Mouse (Mus musculus) lung, postnatal 10 days (tissue): ENCODE measurements at regions not wholly inside any gene's neighbourhood (a gene's known extent, or its start where the extent isn't known, plus 50 kb on each side); places are given as distances from the start of the nearest gene placed in this dataset.

Source experiments
- DNase-seq: peaks from one replicate; pipeline ENCODE4 v3.0.0; 2021

DNA sequence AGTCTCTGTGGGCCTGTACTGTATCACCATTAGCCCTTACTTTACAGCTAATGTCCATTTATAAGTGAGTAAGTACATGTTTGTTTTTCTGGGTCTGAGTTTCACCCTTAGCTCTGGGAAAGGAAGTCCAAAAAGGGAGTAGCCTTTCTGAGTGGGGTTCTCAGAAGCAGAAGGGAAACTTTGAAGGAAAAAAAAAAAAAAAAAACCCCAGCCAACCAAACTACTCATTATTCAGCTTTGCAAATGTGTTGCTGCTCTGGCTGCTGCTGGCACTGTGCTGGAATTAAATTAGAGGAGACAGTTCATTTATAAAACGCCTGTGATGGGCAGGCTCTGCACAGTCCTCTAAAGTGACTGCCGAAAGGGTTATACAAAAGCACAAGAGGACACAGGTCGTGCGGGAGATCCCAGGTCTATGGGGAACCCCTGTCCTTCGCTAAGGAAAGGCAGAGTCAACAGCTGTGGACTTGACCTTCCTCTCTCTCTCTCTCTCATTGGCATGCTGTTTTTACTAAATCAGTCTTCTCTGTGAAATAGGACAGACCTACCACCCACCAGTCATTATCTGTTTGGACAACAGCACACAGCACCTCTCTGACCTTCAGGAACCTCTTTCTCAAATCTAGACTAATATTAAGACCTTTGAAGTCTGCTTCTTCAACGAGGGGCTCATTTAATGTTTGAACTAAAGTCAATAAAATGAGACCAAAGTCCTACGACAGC, 165.4 kb downstream of the Cd47 start:
- peak; percentile 22 for DNase-seq

DNA sequence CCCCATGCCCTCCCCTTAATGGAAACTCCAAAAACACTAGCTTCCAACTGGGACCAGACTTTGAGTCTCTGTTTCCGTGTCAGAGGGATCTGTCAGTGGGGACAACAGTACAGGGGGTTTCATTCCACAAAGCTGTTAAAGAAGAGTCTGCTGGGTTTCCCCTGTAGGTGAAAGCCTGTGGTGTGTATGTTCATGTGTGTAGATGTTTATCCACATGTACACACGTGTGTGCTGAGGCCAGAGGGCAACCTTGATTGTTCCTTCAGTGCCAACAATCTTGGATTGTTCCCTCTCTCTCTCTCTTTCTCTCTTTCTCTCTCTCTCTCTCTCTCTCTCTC, 165.9 kb downstream of the Cd47 start:
- no peak for DNase-seq

DNA sequence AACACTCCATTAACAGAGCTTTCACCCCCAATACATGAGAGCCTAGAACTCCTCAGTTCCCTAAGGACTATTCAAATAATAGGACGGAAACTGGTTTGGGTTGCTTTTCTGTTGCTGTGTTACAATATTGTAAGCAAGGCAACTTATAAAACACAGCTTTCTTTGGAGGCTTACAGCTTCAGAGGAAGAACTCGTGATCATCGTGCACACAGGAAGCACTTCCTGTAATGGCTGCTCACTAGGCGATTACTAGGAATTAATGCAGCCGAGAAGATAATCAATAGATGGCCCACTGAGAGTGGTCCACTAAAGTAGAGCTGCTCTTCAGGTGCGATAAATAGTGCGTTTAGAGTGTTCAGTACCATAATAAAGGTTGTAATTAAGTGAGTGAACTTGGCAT, 166.8 kb downstream of the Cd47 start:
- DNase-seq = no peak

DNA sequence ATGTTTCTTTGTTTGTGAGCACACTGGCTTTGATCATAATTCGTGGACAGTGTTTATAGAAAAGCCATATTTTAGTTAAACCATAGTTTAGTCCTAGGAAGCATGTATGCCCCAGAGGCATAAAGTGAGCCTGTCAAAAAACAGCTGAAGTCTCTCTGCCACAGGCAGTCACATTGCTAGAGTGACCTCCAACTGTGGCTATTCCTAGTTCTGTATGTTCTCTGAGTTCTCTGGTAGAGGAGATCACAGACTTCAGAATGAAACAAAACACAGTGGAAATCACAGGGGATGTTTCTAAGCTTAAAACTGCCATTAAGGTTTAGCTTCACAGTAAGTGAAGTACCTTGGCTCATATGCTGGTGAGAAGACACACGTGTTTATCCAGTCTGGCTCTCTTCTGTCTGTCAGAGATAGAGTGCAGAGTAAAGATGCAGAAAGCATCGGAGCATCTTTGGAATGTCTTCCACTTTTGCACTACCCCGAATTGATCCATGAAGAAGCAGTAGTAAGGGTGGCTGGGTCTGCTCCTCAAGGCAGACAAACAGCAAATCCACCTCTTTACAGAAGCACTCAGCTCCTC, 168.0 kb downstream of the Cd47 start:
- DNase-seq = peak; percentile 57

DNA sequence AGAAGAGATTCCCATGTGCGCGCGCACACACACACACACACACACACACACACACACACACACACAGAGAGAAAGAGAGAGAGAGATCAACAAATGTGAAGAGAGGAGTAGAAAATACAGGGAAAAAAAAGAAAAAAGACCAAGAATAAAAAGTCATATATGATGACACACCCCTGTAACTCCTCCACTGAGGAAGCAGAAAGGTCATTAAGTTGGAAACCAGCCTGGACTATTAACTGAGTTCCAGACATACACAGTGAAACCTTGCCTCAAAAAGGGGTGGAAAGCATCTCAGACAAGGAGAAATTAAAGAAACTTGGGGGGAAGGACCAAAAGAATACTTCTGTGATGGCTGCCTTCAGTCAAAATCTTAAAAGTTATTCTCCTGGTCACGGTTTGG, 168.7 kb downstream of the Cd47 start:
- DNase-seq = no peak

DNA sequence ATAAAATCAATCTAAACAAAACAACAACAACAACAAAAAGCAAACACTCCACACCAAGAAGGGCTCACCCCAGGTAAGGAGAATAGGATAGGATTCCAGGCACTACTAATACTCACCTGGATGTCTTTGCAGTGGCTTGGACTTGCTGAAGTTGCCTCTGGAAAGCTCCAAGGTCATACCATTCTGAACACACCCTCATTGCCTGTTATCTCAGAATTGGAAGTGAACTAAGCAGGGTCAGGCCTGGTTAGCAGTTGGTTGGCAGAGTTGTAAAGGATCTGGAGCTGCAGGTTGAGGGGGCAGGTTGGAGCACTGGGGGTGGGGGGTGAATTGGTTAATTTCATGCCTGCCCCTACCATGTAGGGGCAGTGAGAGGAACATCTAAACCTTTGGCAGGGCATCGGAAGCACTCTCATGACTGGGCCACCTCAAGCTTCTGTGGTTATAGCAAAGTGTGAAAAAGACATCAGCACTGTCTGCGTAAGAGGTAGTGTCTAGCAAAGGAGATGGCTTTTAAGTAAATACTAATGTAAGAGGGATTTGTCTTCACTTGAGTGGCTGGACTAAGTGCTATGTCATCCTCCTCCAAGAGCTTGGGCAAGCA, 169.5 kb downstream of the Cd47 start:
- DNase-seq = no peak

DNA sequence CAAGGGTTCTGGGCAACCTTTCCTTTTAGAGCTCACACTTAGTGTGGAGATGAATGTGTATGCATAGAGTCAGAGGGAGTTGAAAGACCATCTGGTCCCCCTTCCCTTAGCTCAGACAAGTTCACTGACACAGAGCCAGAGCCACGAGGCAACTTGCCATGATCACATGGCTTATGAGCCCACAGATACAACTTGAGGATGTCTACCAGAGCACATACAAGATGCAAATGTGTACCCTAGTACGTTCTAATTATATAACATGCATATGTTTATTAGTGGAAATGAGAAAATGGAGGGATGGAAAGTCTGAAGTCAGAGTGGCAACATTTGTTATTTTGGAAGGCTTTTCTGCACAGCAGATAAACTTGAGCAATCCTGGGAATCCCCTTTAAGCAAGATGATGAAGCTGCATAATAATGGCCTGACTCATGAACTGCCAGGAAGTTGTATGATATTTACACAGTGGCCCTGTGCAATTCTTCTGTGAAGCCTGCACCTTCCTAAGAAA, 170.0 kb downstream of the Cd47 start:
- DNase-seq = peak; percentile 26

DNA sequence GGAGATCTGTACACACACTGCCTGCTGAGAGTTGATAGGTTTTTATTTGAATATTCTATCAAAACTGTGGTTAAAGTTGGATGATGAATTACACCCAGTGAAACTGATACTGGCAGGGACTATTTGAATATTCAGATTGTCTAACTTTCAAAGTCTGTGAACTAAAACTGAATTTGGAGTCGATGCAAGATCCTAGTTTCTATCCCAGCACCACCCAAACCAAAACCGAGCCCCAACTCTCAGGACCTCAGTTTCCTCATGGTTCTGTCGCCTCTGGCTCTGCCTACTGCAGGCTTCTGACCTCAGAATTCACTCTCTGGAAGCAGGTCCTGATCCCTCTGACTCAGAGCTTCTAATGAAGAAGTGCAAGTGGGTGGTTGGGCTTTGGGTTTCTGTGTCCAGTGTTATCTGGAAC, 170.8 kb downstream of the Cd47 start:
- no peak for DNase-seq

DNA sequence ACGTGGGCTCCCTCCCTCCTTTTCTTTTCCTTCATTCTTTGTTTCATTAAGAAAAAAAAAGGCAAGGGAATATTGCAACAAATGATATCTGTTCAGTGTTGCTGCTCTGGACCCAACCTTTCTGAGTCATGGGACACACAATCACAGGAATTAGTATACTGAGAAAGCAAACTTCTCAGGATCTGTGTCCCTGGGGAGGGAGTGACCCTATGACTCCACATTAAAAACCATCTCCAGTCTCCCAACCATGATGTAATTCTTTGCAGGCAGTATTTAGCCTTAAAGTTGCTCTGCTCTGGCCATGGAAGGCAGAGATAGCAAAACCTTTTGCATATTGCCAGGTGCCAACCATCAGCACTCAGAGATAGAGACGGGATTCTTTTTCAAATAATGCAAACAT, 176.9 kb downstream of the Cd47 start:
- no peak for DNase-seq

DNA sequence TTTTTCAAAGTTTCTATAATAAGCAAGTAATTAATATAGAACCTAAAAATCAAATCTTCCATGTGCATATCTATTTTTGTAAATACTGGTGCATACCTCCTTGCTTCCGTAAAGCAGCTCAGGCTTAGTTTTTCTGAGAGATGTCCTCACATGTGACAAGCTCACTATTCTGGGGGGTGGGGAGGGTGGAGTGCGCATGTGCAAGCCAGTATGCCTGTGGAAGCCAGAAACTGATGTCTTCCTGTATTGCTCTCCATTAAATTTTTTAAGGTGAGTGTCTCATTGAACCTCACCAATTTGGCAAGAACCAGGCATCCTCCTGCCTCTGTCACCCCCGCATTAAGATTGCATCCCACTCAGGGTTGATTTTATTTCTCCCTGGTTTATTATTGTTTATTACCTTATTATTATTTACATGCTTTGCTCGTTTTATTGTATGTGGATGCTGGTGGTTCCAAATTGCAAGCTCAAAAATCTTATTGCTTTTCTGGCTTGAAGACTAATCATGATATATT, 179.2 kb downstream of the Cd47 start:
- DNase-seq = no peak

DNA sequence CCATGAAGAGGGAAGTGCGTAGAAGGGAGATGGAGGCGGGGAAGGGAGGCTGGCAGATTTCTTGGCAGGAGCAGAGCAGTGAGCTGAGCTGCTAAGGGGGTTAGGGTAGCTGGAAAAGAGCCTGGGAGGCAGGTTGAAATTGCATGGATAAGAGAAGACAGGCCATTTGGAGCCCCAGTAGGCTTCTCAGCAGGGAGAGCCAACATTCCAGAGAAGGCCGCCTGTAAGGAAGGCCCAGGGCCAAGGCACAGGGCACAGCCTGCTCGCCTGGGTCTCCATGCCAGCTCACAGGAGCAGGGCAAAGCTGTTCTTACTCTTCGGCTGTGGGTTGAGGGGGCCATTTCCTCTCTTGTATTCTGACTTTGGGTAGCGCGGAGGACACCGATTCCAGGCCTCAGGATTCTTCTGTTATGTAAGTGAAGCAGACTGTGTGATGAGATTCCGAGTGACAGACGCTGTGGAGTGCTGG, 179.9 kb downstream of the Cd47 start:
- DNase-seq = no peak

DNA sequence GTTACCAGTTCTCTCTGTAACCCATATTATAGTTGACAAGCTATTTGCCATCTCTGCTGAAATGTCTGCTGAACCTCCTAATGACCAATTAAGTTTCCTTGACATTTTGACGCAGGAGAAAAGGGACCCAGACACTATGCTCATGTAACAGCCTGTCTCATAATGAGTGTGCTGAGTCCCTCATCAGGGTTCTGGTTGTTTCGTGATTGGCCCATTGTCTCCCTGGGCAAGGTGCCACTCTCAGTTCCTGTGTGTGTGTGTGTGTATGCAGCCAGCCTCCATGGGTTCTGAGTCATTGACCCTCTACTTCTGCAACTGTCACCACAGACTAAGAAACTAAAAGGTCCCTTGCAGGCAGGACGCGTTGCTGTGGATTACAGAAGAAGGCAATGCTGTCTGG, 181.8 kb downstream of the Cd47 start:
- no peak for DNase-seq

DNA sequence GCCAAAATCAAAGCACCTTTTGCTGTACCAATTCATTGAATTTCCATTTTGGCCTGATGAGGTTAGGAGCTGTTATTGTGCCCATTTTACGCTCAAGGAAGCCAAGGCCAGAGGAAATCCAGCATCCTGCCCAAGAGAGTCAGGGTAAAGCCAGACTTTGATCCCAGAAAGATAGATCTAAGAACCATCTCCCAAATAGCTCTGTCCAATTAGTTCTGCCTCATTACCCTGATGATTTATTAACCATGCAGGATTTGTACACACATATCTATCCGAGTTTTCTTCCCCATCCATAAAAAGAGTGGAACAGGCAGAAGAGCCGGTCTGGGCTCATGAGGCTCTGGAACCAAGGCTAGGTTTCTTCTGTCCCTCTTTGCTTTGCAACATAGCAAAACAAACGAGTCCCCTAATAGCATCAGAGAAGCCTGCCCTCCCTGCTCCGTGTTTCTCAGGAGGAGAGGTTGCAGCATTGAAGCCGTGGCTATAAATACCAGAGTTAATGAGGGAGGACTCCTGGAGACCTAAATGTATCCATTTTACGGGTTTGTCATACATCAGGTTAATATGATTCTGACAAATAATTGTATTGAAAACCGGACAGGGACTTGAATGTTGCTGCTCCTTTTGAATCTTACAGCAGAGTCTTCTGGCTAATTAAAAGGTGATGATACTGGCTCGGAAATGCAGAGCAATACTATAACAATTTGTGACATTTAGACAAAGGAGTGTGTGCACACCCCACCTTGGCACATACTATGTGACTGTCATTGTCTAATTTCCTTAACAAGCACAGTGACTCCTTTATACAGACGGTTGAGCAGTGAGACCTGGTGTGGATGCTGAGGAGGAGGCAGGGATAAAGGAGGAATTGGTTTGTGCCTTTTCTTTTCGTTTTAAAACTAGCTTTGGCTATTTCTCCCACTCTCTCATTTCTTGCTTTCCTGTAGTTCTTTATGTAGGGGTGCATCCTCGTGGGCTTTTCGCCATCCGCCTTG, 185.0 kb downstream of the Cd47 start:
- DNase-seq = no peak

DNA sequence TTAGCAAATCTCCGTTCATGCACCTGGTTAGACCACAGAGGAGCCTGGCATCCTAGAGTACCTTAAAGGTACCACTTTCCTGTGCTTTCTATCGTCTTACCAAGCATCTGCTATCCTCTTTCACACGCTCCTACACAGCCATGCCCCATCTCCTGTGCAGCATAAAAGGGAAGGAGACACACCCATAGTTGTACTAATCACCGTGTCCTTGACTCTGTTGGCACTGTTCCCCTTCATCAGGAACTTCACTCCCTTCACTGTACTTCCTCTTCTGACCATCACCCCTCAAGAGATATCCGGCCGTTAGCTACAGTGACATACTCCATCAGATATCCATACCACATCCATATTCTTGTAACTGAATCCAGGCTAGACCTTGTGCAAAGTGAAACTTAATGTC, 186.6 kb downstream of the Cd47 start:
- no peak for DNase-seq

DNA sequence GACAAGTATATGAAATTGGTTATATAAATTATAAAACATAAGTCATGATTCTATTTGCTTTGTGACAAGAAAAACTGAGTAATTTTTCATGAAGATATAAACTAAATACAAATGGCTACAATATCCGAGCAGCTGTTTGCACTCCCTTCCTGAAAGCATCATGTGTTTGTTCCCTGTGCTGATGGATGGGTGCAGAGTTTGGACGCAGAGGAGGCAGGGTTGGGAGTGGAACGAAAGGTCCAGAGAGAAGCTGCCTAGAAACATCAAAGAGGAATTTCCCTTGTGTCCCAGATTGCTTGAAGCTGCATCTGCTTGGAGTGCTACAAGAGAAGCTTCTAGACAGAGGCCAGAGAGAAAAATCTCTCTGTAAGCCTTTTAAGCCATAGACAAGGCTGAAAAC, 195.5 kb downstream of the Cd47 start:
- DNase-seq = peak; percentile 17

DNA sequence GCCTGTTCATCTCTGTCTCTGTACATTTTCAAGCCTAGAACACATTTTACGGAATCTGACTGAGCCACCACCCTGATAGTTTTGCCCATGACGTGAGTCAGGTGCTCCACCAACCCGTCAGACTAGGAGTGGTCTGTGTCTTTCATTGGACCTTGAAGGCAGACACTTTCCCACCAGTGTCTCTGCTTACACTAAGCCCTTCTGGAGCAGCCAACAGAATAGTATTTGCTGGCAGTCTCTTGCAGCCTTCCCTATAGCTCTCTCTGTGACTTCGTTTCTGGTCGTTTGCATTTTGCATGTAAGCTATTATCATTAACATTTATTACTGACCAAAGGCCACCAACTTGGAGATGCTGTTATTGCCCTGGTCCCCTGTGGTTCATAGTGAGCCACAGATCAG, 196.3 kb downstream of the Cd47 start:
- no peak for DNase-seq

DNA sequence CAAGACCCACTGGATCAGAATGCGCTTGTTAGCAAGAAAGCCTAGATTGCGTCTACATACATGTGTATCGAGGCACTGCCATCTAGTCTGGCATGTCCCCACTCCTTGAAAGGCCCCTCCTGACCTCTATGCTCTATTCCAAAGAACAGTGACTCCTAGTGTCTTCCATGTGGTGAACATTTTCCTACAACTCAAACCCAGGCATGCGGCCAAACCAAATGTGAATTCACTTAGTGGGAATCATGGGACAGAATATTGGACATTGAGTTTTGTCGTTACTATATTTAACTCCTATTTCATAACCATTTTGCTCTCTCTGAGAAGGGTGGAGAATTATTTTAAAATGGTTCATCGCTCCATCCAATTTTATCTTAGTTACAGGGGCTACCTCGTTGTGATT, 196.7 kb downstream of the Cd47 start:
- peak; percentile 48 for DNase-seq

DNA sequence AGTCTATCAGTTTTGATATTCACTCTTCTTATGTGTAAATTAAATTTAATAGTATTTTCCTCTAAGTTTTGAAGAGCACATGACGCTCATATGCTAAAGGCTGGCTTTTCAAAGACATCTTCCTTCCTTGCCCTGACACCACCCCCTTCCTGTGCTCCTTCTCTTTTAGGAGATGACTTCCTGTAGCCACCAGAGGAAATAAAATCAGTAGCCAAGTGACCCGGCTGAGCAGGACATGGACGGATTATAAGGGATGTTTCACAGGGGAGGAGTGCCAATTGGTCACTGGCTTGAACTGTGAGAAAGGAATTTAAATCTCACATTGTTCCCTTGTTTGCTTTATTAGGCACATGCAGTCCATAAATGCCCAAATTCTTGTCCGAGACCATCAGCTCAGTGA, 200.5 kb downstream of the Cd47 start:
- no peak for DNase-seq

DNA sequence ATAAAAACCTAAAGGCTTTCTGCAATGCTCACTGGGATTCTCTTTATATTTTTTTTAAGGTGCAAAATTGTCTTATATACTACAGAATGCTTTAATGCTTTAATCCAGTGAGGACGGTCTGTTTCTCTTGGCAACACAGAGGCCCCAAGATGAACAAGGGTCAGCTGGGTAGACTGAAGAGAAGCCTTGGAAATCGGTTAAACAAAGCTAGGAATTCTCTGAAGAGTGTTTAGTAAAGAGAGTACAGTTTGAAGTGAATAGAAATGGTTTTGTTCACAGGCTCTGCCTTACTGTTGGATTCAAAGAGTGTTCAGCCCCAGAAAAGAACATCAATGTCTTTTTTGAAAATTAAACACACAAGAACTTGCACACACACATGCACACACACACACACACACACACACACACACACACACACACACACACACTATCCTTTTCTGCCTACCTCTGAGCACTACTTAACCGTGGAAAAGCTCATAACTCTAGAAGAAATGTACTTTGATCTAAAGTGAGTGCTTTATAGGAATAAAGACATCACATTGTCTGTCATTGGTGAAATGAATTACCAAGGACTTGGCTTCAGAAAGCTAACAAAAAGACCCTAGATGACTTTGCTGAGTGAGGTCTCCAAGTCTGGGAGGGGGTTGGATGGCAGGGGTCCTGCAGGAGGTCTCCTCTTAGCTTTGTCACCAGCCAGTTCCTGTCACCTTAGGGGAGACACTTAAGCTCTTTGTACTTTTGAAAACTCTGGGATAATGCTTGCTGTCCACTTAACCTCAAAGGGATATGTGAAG, 201.5 kb downstream of the Cd47 start:
- no peak for DNase-seq

DNA sequence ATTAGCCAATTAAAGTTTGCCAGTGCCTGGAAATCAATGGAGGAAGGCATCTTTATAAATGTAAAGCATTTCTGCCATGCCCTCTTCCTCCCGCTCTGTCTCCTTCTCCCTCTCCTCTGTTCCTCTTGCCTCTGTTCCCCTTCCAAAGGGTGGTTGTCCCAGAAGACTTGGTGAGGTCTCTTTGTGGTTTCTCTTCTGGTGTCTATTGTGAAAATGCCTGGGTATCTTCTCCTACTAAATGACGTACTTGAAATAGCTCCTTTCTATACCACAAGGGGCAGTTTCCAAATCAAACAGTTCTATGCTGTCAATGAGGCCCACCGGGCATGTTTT, 202.1 kb downstream of the Cd47 start:
- no peak for DNase-seq

DNA sequence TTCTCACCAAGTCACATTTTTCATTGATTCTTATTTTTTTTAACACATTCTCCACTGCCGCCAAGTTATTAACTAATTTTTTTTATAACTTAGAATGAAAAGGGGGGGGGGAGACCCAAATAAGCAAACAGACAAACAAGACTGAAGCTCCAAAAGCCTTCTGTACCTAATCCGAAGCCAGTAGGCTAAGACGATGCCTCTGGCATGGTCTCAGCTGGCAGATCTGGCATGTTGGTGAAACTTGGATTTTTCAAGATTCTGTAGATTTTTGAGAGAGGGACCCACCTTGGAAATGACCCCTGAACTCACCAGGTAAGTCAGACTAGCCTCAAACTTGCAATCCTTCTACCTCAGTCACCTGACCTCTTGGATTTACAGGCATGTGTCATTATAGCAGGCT, 208.7 kb downstream of the Cd47 start:
- no peak for DNase-seq

DNA sequence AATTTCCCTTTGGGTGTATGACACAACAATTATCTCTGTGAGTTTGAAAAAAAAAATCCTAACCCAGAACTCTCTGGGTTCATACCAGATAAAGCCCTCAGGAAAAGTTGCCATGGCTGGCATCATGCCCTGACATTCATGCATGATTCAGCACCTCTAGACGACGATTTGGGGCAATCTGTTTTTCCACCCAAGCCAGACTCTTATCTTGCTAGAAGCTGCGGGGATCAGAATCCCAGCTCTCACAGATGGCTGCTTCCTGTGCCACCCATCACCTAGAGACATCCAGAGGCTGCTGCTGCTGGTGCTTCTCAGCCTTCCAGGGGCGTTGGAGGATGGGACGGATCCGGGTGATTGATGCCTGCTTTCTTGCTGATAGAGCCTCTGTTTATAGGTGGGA, 209.2 kb downstream of the Cd47 start:
- DNase-seq = no peak
